Mouse (Mus musculus): Measurements from ENCODE around the gene Abcc8.

- no peak for TF ChIP-seq POLR2A (IDR thresholded peaks at IDR 0.05; ENCODE audit: borderline replicate concordance, low read depth, low read length)
- no peak for TF ChIP-seq CTCF (IDR thresholded peaks at IDR 0.05; ENCODE audit: low read depth, low read length)
These were observed 48.0 kb downstream of the Abcc8 start for GRCm38 (mm10) chr7:46131806-46132205.
